Mouse (Mus musculus) stomach, postnatal 0 days (tissue): ENCODE measurements around the gene Thsd1.

Experiments used
- CTCF ChIP-seq: IDR thresholded peaks from 2 replicates; pipeline ENCODE4 v1.5.1; 2016; ENCODE audit warnings: antibody characterized with exemption, low read depth, mild to moderate bottlenecking, moderate library complexity
- EP300 ChIP-seq: optimal IDR thresholded peaks from 2 replicates; pipeline ENCODE3; 2016; ENCODE audit warnings: antibody characterized with exemption

DNA sequence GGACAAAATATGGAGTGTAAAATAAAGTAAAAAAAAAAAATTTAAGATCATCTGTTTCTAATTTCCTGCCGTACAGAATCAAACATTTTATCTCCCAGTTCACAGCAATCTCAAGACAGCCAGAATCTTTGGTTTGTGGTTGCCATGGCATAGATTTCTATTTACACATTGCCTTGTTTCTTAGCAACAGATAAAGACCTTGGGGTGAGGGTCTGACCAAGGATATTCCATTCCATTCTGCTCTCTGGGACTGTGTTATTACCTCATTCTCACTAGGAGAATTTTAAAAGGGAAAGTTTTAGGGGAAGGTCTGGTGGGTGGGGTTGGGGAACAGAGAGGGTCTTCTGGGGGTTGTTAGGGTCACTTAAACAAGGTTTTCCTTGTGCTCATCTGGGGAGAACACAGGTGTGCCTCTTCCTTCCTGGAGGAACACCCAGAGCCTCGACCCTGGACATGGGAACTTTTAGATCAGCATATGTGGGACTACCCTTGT is 55.9 kb downstream of the Thsd1 start, which contains the start of gene Tpte:
- TF ChIP-seq CTCF (no peak), EP300 (no peak)
